Mouse (Mus musculus) pancreas, adult 10 weeks (tissue): ENCODE measurements around the gene Arhgap35. TPM values are rescaled to one million over a fixed set of nuclear protein-coding genes. Genes with fewer than 3 reads are reported as not detected.

Experiments used
- polyA plus RNA-seq: library from polyadenylated mRNA; stranded (reverse); fragments of 350-450 nt; fragmentation: Illumina TruSeq; extraction: RNeasy Lipid Tissue Mini Kit (QIAGEN cat#74804); gene quantifications from one replicate; pipeline ENCODE4 v1.2.3, GENCODE M21; 2015; ENCODE audit warnings: low read depth, low replicate concordance; ENCODE audit not compliant: insufficient read depth

The Arhgap35 gene
- polyA plus RNA-seq, result 4.2 TPM

GRCm38 (mm10) chr7:16614888-16615715 is at the start of gene Arhgap35:
Gene Arhgap35 (minus strand): TSS chr7:16614993.

GRCm38 (mm10) chr7:16477628-16478027 is 137.2 kb downstream of the Arhgap35 start, which contains the start of gene Npas1:
Gene Npas1 (minus strand): TSS chr7:16477728.

DNA sequence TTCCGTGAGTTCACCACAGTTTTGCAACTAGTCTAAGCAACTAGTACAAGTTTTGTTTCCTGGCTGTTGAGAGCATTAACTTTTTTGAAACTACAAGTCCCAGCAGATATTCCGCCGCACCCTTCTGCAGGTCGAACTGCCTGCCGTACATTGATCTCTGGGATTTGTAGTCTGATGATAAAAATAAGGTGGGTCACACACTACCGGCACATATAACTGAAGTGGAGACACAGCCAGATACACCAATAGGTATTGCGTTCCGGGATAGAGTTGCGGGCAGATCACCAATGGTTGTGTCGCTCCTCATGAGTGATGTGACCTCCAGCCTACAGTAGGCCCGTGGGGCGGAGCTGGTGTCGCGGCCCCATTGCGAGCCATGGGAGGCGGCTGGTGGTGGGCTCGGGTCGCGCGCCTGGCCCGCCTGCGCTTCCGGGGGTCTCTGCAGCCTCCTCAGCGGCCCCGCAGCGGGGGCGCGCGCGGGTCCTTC is 162.2 kb downstream of the Arhgap35 start, which contains the start of gene Tmem160:
Gene Tmem160 (plus strand): TSS at position 193 of the 487 bp plus-strand sequence.

Other genes with a start within 250 kb of the Arhgap35 start
- 10.5 TPM for gene Sae1, start 227.2 kb downstream of the Arhgap35 start, polyA plus RNA-seq
- 10.2 TPM for gene Zc3h4, start 214.1 kb downstream of the Arhgap35 start, polyA plus RNA-seq
- 25.5 TPM for gene Tmem160, start 162.2 kb downstream of the Arhgap35 start, polyA plus RNA-seq
- not detected for gene Npas1, start 137.3 kb downstream of the Arhgap35 start, polyA plus RNA-seq
- gene Ceacam15, start 60.7 kb upstream of the Arhgap35 start, polyA plus RNA-seq, result not detected
- not detected for gene Ceacam9, start 106.9 kb upstream of the Arhgap35 start, polyA plus RNA-seq
- gene Ap2s1, start 123.4 kb upstream of the Arhgap35 start, polyA plus RNA-seq, result 40.1 TPM
- 94.8 TPM for gene Slc1a5, start 166.3 kb upstream of the Arhgap35 start, polyA plus RNA-seq
- gene Strn4, start 200.9 kb upstream of the Arhgap35 start, polyA plus RNA-seq, result 28.4 TPM
- 4.5 TPM for gene Fkrp, start 201.7 kb upstream of the Arhgap35 start, polyA plus RNA-seq
- 6.3 TPM for gene Prkd2, start 227.9 kb upstream of the Arhgap35 start, polyA plus RNA-seq